Mouse (Mus musculus): ENCODE measurements at regions not wholly inside any gene's neighbourhood (a gene's known extent, or its start where the extent isn't known, plus 50 kb on each side); places are given as distances from the start of the nearest gene placed in this dataset.

DNA sequence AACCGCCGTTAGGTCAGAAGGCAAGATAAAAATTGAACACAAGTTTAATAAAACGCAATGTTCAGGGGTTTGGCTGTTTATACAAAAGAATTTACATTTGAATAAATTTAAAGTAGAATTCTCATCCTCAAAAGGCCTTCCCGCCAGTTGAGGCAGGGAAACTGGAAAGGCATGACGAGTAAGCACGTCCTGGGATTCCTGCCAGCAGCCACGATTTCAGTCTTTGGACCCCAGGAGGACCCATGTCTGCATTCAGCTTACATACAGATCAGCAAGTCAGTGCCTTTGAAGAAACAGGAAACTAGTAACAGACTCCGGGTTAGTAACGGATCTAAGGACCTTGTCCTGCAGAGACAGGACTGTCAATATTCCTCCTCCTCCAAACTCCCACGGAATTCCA, 250.4 kb downstream of the Tmem182 start:
- ATAC-seq (replicated peaks; ENCODE audit: poor library complexity), result no peak

DNA sequence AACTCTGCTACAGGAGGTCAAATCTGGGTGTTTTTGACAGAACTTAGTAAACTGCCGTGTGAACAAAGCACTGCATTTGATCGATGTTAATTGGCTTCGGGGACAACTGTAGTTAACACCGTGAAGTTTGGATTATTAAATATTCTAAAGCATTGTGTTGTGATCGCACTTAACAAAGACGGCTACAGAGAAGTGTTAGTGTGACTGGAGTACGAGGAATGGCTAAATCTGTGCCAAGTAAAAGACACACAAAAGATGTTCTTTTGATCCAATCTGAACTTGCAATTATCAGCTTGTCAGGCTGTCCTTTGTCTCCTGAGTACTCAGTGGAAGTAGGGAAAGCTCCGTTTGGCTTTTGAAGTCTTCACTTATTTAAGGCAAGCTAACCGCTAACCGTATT, 259.7 kb downstream of the Tmem182 start:
- no peak for ATAC-seq (replicated peaks; ENCODE audit: poor library complexity)

DNA sequence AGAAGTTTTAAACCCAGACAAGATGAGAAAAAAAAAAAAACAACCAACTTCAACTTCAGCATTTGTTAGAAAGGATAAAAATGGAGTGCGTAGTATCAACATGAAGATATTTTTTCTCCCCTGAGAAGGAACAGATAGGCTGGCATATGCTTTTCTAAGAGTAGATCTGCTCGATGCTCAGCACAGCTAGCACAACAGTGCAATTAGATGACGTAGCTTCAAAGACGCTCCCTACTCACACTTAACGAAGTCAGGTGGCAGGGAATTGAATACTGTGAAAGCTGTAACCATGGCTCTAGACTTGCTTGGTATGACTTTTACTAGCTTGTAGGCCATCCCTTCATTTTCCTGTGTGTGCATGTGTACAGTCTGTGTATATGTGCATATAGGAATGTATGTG, 299.5 kb downstream of the Tmem182 start:
- ATAC-seq (replicated peaks; ENCODE audit: poor library complexity), result no peak

DNA sequence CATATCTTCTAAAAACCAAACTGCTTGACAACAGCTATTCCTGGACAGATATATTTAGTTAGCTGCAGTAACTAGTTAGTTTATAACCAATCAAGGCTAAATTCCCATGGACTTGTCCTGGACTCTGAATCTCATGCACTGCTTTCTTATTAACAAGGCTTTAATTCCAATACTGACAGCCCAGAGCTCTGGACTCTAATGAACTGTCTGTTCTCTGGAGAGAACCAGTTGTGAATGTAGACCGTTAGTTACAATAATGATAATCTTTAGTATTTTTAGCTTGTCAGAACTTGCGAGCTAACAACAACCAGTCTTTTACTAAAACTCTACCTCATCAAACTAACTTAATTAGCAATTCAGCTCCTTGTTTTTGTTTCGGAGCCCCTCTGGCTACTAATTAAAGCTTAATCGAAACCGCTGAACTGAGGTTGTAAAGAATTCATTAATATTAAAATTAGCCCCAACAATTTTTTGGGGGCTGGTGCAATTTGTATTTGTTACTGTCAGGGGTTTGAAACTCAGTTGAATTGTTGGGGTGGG, 316.3 kb downstream of the Tmem182 start:
- no peak for ATAC-seq (replicated peaks; ENCODE audit: poor library complexity)

DNA sequence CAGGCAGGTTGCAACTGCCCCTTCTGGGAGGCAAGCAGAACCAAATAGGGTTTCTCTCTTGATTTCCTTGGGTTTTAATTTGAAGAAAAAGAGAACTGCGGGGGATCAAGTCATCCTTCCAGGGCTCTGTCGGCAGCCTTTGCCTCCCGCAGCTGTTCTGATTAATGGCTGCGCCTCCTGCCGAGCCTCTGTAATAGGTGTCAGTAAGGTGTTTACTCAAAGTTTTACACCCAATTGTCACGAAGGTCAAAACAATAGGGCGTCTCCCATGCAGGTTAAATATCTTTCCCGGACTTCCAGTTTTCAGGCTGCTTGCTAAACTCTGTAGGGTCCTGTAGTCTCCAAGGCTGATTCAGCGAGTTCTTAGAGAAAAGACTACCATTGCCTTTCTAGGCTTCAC, 326.0 kb downstream of the Tmem182 start:
- ATAC-seq (replicated peaks; ENCODE audit: poor library complexity), result no peak

DNA sequence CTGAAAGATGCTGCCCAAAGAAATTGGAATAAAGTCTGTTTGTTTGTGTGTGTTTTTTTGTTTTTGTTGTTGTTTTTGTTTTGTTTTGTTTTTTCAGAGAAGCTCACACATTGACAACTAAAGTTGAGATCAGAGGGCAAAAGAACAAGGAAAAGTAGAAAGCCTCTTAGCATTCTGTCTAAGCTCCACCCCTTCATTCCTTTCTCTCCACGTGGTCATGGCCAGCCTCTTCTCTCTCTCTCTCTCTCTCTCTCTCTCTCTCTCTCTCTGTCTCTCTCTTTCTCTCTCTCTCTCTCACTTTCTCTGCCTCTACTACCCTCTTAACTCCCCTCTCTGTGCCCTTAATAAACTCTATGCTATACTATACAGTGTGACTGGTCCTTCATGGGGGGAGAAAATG, 327.7 kb downstream of the Tmem182 start:
- no peak for ATAC-seq (replicated peaks; ENCODE audit: poor library complexity)

DNA sequence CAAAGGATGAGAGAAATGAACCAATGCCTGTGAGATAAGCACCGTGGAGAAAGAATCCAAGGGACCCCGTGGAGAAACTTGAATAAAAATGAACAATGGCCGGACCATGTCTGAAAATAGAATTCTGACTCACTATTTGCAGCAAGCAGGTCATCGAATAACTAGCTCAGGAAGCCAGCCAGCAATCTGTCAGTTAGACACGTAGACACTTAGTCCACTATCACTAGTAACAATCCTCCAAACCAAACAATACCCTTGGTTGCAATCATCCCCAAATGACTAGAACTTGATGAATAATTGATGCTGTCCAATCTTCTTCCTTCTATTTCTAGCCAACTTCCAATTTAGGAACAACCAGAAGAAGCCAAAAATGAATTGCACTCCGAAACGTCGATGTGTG, 328.5 kb downstream of the Tmem182 start:
- no peak for ATAC-seq (replicated peaks; ENCODE audit: poor library complexity)

DNA sequence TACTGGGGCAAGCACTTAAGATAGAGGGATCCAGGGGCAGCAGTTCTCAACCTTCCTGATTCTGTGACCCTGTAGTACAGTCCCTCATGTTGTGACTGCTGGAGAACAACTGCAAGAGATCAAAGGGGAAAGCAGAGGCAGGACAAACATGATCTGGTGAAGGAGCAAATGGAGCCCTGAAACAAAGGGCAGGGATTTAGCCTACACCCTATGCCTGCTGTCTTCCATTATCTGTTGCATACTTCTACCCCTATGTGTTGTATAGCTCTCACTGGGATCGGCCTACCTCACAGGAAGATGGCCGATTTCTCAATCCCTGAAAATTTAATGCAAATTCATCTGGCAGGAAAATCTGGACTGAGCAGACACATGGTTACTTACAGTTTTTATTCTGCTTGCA, 334.3 kb downstream of the Tmem182 start:
- no peak for ATAC-seq (replicated peaks; ENCODE audit: poor library complexity)

DNA sequence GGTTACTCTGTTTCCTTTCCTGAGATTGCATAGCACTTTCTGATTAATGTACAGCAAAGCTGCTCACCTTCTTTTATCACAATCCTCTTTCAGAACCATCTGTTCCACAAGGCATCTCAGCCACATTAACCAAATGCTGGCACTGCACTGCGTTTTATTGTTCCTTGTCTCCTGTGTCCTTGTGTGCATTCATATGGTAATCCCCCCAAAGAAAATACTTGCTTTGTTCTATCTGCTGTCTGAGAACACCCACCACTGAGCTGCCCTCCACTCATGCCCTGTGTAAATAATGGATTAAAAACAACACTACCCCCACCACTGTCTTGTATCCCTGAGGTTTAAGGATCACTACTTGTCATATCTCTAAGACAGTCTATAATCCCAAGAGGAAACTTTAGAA, 335.1 kb downstream of the Tmem182 start:
- no peak for ATAC-seq (replicated peaks; ENCODE audit: poor library complexity)

DNA sequence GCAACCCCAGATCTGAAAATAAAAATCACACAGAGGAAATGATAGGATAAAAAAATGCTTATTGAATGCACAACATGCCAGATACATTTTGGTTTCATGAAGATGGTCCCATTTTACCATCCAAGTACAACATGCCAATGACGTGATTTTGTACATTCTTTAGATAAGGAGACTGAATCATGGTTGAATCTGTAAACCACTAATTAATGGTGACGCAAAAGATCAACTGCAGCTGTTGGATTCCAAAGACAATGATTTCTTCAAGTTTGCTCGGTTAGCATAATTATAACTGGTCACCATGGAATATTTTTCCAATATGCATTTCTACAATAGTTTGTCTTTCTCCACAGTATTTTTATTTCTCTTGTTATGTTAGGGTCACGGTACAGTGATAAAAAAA, 336.6 kb downstream of the Tmem182 start:
- no peak for ATAC-seq (replicated peaks; ENCODE audit: poor library complexity)

DNA sequence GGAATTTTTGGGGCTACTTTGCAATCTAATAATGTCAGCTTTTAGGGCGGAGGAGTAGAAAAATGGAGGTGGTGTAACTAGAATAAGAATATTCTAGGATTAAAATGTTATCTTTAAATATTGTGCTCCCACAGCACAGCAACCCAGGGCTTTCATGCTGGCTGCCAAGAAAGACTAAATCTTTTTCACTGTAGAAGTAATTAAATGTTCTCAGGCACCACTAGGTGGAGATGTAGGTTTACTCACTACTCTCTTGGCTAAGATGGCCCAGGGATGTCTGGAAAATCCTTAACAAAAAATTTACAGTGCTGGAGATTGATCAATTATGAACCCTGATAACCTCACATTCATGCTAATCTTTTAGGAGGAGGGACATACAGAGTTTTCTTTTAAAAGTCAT, 347.1 kb downstream of the Tmem182 start:
- no peak for ATAC-seq (replicated peaks; ENCODE audit: poor library complexity)

DNA sequence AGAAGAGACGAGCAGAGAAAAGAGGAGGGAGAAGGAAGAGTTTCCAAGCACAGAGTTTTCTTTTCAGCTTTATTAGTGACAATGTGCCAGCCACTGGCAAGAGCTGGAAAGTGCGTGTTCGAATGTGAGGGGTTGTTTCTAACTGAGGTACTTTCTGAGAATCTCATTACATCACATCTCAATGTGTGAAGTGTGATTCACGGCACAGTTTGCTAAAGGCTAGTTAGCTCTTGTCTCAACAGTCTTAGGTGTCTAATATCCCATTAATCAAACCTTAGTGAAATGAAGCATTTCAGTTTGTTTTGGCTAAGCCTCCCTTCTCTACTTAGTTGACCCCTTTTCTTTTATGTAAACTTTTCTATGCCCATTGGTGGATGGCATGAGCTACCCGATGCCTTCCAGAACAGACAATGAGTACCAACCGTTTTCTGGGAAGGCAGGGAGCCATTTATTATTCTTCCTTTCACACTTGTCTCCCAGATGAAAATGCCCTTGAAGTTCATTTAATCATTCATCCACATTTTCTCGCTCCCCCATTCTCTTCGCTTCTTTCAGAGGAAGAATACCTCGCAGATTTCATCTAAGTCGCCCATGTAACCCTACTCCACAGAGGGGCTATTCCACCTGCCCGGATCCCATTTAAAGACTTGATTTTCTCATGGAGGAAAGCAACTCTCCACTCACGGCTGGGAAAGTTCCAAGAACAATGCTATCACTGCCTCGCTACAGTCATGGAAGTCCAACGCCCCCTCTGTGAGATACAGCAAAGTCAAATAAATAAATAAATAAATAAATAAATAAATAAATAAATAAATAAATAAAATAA, 348.0 kb downstream of the Tmem182 start:
- ATAC-seq (replicated peaks; ENCODE audit: poor library complexity), result no peak

DNA sequence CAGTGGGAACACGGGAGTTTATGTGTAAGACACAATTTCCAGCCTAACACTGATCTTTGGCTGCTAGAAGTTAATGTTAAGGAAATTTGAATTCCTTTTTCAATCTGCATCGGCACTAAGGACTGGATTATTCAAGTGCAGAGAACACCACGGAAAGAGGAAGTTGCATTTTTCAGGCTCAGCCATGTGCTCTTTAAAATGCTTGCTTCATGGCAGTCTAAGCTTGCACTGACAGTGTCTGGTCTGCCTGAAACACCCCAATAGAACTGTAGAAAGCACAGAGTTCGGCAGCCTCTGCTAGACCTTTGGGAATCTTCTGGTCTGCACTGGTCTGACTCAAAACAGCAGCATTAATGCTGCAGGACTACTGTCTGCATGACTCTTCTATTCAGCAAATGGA, 348.8 kb downstream of the Tmem182 start:
- no peak for ATAC-seq (replicated peaks; ENCODE audit: poor library complexity)

DNA sequence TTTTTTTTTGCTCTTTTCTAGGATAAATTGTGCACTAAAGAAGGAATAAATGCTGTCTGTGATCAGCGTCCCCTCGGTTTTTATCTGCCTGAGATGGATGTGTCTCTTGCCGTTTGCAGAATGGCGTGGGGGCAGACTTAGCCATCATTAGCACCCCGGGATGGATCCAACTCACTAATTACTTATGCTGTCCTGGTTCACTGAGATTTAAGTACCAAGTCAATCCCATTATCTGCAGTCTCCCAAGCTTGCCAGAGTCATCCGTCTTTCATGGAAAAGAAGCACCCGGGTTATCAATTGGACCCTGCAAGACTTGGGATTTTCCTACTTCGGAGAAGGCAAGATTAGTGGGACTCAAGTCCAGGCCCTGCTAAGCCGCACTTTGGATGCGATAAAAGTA, 351.5 kb downstream of the Tmem182 start:
- ATAC-seq (replicated peaks; ENCODE audit: poor library complexity), result no peak

DNA sequence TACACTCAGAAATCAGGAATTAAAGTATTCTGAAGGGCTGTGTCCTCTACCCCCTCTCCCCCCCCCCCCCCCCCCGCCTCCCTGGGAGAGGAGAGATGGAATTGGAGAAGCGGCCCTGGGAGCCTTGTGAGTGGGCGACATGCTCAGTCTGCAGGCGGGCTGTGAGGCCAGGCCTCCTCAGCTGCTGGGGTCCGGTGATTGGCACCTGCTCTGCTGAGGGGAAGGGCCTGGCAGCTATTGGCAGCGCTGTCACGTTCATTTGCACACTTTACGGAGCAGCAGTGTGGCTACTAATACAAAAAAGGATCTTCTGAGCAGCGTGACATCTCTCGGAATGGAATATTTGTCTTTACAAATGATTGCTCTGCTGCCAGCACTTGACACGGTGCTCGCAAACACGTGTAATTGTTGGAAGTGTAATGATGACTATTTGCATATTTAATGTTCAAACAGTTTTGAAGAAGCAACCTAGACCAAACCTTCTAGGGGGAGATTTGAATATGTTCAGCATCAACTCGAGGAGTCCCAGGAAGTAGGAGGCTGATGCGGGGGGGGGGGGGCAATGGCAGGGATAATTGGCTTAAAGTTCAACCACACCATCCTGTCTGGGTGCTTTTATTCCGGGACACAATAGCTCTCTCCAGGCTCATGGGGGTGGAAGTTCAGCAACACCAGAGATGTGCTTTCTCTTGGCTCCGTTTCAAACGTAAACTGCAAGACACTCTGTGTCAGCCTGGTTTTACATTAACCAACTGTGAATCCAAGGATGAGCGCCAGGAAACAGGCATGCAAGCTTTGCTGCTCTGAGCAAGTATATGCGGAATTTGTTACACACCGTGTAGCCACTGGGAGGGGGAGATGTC, 352.5 kb downstream of the Tmem182 start:
- no peak for ATAC-seq (replicated peaks; ENCODE audit: poor library complexity)

DNA sequence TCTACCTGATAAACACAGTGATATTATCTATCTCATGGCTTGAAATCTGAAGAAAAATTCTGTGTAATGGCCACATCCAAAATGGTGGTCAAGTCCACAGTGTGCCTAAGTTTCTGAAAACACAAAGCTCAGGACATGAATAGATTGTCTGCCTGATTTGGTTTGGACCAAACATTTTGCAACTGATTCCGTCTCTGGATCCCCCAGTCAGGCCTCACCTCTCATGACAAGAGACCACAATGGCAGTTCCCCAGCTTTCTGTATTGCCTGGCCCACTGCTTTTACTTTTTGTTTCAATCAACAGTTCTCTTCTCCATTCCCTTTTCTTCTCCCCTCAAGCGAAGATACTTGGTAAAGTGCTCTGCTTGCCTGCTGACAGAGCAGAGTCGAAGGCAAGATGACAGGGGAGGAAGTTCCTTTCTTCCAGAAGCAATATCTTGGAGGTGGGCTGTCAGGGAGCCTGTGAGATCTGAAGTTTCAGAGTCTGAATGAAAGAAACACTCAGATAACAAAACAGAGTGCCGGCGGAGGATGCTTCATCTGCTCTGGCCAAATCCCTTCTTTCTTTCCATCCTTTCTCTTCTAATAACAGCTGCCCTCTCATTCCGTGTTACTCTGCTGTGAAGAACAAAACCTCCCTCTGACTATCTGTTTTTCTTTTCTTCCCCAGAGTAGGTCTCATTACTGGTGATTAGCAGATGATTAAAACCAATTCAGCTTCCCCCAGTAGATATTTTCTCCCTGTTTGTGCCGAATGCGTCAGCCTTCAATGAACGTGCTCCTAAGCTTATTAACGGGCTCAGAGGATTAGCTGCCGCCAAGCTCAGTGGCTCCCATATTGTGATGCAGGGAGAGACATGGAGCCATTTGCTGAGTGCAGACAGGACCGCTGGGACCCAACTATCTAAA, 360.7 kb downstream of the Tmem182 start:
- no peak for ATAC-seq (replicated peaks; ENCODE audit: poor library complexity)

DNA sequence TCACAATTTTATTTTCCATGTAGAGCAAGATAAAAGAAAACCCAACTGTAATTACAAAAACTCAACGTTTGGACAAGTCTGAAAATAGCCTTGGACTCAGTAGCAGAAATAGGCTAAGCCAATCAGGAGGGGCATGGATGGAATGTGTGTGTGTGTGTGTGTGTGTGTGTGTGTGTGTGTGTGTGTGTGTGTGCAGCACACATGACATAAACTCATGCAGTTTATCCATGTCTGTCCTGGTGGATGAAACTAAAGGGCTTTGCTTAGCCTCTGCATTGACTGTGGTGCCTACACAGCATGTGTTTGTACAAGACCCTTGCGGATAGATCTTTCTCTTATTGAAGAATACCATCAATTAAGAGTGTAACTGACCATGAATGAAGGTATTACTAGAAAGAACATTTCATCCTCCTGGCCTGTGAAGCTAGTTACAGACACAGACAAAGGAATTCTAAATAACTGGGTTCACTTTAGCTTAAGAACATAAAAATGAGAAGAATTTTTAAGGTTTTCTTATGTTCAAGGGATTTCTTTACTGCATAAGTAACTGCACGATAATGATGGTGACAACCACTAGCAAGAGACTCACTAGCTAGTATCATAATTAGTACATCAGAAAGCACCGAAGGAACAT, 361.5 kb downstream of the Tmem182 start:
- ATAC-seq (replicated peaks; ENCODE audit: poor library complexity), result no peak

DNA sequence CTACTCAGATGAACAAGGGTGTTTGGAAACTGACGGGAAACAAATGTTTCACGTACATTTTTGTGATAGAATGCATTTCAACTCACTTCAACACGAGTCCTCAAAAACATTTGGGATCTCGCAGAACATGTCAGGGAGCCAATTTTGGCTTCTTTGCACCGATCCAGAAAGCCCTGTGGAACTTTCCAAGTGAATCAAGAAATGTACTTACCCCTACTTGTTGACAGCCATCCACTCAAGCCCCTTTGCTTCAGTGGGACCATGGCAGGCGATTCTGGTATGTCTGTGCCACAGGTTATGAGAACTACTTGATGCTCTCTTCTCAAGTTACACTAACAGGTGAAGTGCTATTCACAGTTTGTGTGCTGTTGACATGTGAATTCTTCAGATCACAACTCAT, 381.6 kb downstream of the Tmem182 start:
- no peak for ATAC-seq (replicated peaks; ENCODE audit: poor library complexity)

DNA sequence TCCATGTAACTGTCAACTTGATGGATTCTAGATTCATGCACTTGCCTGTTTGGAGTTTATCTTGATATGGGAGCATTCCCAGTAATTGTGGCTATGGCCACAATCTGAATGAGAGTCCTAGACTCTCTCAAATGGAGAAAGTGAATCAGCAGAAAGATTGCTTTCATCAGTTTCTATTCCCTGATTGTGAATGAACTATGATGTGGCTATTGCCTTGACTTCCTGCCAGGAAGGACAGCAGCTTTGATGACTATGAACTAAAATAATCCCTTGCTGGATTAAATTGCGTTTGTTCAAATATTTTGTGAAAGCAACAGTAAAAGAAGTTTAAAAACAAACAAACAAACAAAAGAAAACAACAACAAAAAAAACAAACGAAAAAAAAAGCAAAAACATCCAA, 407.5 kb downstream of the Tmem182 start:
- no peak for ATAC-seq (replicated peaks; ENCODE audit: poor library complexity)

DNA sequence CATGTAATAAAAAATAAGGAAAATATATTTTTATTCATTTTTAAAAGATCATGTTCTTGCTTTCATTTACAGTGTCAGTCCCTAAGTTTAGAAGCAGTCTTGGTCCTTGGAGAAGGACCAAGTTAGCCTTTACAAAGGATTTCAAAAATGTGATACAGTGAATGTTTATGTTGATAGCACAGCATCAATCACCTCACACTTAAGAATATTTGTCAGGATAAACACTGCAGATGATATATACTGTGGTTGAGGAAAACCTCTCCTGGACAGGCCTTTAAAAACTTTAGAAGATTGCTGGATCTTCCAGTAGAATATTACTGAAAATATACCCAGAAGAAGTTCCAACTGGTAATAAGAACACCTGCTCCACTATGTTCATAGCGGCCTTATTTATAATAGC, 420.4 kb downstream of the Tmem182 start:
- no peak for ATAC-seq (replicated peaks; ENCODE audit: poor library complexity)

DNA sequence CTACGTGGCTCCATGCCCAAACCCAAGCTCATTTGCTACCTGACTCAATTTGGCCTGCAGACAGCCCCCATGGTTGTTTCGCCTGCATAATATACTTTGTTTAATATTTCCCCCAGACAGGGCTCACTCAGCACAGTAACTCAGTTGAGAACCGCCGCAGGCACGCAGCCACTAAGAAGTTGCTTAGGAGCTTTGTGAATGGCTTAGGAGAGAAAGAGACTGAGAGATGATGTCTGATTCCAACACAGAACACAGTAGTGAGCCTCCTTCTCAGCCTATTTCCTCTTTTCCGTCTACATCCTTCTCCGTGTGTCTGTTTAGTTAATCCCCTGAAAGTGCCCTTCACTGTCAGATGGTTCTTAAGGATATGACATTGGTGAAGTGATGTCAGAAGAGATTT, 429.9 kb downstream of the Tmem182 start:
- no peak for ATAC-seq (replicated peaks; ENCODE audit: poor library complexity)

All from megakaryocyte progenitor cell, adult 5-6 weeks (primary cell).